Mouse (Mus musculus) v-Abl transformed pro-B cells (cell line): ENCODE data around the gene Gm21117.
"Not testable (repeated sequence)": the region's sequence is repeated elsewhere in the genome, so short reads cannot be mapped to it uniquely, and the experiment has no call there.

Experiments used
- in situ Hi-C, 2 experiments: fragments of 400-800 bp; cut with MboI; formaldehyde crosslinking; loops; one replicate each; pipeline ENCODE4 v1.15.1; 2025; ENCODE audit not compliant: unreplicated experiment in 2 of 2

Gm21117 gene

GRCm38 (mm10) chrY:51124920-51125319, at the start of gene Gm21117:
TSS of gene Gm21117 (plus strand) at chrY:51125220.
- in situ Hi-C loops: not testable (repeated sequence)
